Mouse (Mus musculus): ENCODE results near the gene Nfkbiz. TPM values are rescaled to one million over a fixed set of nuclear protein-coding genes. Genes with fewer than 3 reads are reported as not detected.

Nfkbiz gene
- polyA plus RNA-seq, 1 experiment: 5.1 TPM

DNA sequence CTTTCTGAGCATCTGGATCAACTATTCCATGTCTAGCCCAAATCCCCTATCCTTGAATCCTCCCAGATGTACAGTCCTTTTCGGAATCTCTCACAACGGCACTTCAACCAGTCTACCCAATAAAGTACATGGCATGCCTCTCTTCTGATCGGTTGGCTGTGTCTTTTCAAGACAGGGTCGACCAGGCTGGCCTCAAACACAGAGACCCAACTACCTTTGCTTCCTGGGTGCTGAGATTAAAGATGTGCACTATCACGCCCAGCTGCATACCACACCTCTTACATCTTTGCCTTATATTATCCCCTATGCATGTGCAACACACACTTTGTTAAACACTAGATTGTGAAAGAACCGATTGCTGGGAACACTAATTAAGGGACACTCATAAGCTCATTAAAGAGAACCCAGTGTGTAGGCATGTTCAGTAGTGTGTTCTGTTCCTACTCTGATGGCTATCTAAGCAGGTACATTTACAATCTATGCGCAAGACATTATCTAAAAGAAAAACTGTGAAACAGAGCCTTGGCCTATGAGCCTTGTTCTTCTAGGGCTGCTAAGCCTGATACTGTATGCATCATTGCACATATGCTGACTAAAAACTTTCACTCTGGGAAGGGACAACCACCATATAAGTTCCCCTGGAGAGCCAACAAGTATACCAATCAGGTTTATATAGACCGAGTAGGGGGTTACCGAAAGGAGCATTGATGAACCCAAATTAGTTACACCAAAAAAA lies 28.8 kb downstream of the Nfkbiz start:
- WGBS: 96% methylated on average over 9 of the region's 9 CpGs
- no peak for DNase-seq
- Histone ChIP-seq H3K4me3 (replicated peaks; ENCODE audit: insufficient read depth, low read depth, low read length) (no peak overlapping the region), H3K27me3 (ENCODE audit: control insufficient read depth, insufficient read depth, low read length) (no peaks in the 10 kb centered on the region), H3K27ac (ENCODE audit: insufficient read depth, low read length) (no peak overlapping the region), H3K4me1 (ENCODE audit: control insufficient read depth, insufficient read depth, low read length) (no peaks in the 10 kb centered on the region)
- no peak for TF ChIP-seq CTCF (IDR thresholded peaks at IDR 0.05; ENCODE audit: borderline replicate concordance, insufficient read depth, low read depth, low read length)
- no peak for TF ChIP-seq POLR2A (IDR thresholded peaks at IDR 0.05; ENCODE audit: borderline replicate concordance, insufficient read depth, low read length)

DNA sequence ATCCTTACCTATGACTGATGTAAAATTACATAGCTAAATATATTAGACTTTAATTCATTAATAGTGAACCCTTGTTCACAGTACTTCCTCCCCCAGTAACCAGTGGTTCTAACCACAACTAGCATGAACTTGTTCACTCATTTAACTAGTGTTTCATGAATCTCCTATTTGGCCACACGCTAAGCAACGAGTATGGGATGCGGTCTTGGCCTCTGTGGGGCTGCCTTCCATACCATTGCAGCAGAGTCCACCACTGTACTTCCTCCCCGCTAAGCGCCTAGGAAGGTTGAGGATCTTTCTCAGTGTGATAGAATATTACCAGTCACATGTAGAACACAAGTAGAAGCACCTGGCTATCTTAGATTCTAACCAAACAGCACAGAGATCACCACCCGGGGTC lies 29.4 kb downstream of the Nfkbiz start:
- TF ChIP-seq CTCF (IDR thresholded peaks at IDR 0.05; ENCODE audit: borderline replicate concordance, insufficient read depth, low read depth, low read length): no peak
- no peak for TF ChIP-seq POLR2A (IDR thresholded peaks at IDR 0.05; ENCODE audit: borderline replicate concordance, insufficient read depth, low read length)
- DNase-seq: no peak
- Histone ChIP-seq H3K4me1 (ENCODE audit: control insufficient read depth, insufficient read depth, low read length) (no peaks in the 10 kb centered on the region), H3K27me3 (ENCODE audit: control insufficient read depth, insufficient read depth, low read length) (no peaks in the 10 kb centered on the region), H3K4me3 (replicated peaks; ENCODE audit: insufficient read depth, low read depth, low read length) (no peak overlapping the region), H3K27ac (ENCODE audit: insufficient read depth, low read length) (no peak overlapping the region)
- 95% methylated on average over 6 of the region's 6 CpGs for WGBS

DNA sequence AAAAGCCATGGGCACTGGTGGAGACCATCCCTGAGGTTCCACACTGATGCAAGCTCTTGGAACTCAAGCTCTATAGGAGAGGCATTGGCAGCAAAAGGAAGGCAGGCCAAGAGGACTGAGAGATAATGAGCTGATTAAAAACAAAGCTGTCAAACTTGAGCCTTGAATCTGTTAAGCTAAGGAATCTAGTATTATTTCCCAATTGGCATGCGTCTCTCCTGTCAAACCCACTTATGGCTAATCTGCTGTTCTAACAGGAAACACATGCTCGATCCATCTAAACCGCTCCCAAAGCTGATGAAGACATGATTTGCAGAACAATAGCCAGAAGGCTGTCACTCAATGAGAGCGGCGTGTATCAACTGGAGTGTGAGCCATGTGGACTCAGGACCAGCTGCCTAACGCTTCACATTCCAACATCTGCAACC lies 31.2 kb downstream of the Nfkbiz start:
- no peak overlapping the region for H3K4me3 ChIP-seq (replicated peaks; ENCODE audit: insufficient read depth, low read depth, low read length)
- 61% methylated on average over 6 of the region's 6 CpGs for WGBS
- no peak overlapping the region for H3K27ac ChIP-seq (ENCODE audit: insufficient read depth, low read length)
- H3K27me3 ChIP-seq (ENCODE audit: control insufficient read depth, insufficient read depth, low read length): no peaks in the 10 kb centered on the region
- TF ChIP-seq CTCF (IDR thresholded peaks at IDR 0.05; ENCODE audit: borderline replicate concordance, insufficient read depth, low read depth, low read length) (no peak), POLR2A (IDR thresholded peaks at IDR 0.05; ENCODE audit: borderline replicate concordance, insufficient read depth, low read length) (no peak)
- no peaks in the 10 kb centered on the region for H3K4me1 ChIP-seq (ENCODE audit: control insufficient read depth, insufficient read depth, low read length)
- DNase-seq: no peak

DNA sequence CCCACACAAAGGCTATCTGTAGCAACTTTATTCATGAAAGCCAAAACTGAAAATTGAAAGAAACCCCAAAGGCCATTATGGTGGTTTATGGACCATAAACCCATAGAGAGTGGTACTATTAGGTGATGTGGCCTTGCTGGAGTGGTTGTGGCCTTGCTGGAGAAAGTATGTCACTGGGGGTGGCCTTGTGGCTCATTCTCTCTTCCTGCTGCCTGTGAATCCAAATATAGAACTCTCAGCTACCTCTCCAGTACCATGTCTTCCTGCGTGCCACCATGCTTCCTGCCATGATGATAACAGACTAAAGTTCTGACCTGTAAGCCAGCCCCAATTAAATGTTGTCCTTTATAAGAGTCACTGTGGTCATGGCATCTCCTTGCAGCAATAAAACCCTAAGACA lies 33.9 kb downstream of the Nfkbiz start:
- no peak for DNase-seq
- H3K27me3 ChIP-seq (ENCODE audit: control insufficient read depth, insufficient read depth, low read length): no peaks in the 10 kb centered on the region
- H3K4me3 ChIP-seq (replicated peaks; ENCODE audit: insufficient read depth, low read depth, low read length): no peak overlapping the region
- no peak for TF ChIP-seq POLR2A (IDR thresholded peaks at IDR 0.05; ENCODE audit: borderline replicate concordance, insufficient read depth, low read length)
- no peak for TF ChIP-seq CTCF (IDR thresholded peaks at IDR 0.05; ENCODE audit: borderline replicate concordance, insufficient read depth, low read depth, low read length)
- WGBS: 98% methylated on average over 1 of the region's 1 CpGs
- H3K4me1 ChIP-seq (ENCODE audit: control insufficient read depth, insufficient read depth, low read length): no peaks in the 10 kb centered on the region
- no peak overlapping the region for H3K27ac ChIP-seq (ENCODE audit: insufficient read depth, low read length)

DNA sequence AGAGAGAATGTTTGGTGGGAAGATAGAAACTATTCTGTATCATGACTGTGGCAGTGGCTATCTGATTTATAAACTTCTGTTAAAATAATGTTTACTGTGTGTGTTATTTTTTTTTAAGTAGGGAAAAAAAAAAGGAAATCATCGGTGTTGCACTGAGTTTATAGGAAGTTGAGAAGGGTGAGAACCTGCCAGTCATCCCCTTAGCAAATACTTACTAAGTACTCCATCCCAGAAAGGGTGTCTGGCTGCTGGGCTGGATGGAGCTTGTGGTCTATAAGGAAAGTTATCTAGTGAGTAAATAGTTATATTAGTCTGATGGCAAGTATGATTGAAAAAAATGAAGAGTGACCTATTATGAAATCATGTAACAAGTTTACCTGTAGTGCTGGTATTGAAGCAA lies 37.1 kb downstream of the Nfkbiz start:
- Histone ChIP-seq H3K4me3 (replicated peaks; ENCODE audit: insufficient read depth, low read depth, low read length) (no peak overlapping the region), H3K27me3 (ENCODE audit: control insufficient read depth, insufficient read depth, low read length) (no peaks in the 10 kb centered on the region), H3K27ac (ENCODE audit: insufficient read depth, low read length) (no peak overlapping the region), H3K4me1 (ENCODE audit: control insufficient read depth, insufficient read depth, low read length) (no peaks in the 10 kb centered on the region)
- no peak for DNase-seq
- 98% methylated on average over 1 of the region's 1 CpGs for WGBS
- TF ChIP-seq POLR2A (IDR thresholded peaks at IDR 0.05; ENCODE audit: borderline replicate concordance, insufficient read depth, low read length) (no peak), CTCF (IDR thresholded peaks at IDR 0.05; ENCODE audit: borderline replicate concordance, insufficient read depth, low read depth, low read length) (no peak)

DNA sequence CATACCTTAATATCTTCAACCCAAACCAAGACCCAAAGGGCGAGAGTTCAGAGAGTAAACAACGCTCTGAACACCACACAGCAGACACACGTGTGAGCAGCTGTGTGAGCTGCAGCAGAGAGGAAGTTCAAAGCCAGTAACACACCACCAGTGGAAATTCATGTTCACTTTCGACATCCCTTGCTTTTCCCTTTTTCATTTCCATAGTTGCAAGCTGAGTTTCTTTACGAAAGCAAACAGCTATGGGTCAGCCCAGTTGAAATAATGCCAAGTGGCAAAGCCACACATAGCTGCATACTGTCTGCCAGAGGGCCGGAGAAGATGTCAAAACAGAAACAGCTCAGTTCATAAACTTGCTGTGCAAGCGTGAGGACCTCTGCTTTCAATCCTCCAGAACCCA lies 39.9 kb downstream of the Nfkbiz start:
- DNase-seq: no peak
- Histone ChIP-seq H3K27ac (ENCODE audit: insufficient read depth, low read length) (no peak overlapping the region), H3K4me1 (ENCODE audit: control insufficient read depth, insufficient read depth, low read length) (no peaks in the 10 kb centered on the region), H3K4me3 (replicated peaks; ENCODE audit: insufficient read depth, low read depth, low read length) (no peak overlapping the region), H3K27me3 (ENCODE audit: control insufficient read depth, insufficient read depth, low read length) (no peaks in the 10 kb centered on the region)
- TF ChIP-seq CTCF (IDR thresholded peaks at IDR 0.05; ENCODE audit: borderline replicate concordance, insufficient read depth, low read depth, low read length) (no peak), POLR2A (IDR thresholded peaks at IDR 0.05; ENCODE audit: borderline replicate concordance, insufficient read depth, low read length) (no peak)
- WGBS: 56% methylated on average over 7 of the region's 7 CpGs

DNA sequence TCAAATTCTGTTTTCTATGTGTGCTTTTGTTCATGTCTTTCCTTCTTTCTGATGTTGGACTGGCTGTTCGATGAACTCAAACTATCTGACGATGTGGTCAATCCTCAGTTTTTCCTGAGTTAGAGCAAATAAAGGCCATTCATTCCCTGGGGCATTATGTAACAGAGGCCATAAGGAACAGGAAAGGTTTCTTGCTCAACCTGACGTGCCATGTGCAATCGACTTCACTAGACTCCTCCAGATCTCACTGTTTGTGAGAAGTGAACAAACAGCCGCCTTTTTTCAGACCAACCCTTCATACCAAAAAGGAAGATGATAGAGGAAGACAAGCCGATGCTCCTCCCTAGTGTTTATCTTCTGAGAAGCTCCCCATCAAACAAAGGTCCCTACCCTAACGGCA lies 48.4 kb downstream of the Nfkbiz start:
- no peak for DNase-seq
- Histone ChIP-seq H3K27ac (ENCODE audit: insufficient read depth, low read length) (no peak overlapping the region), H3K4me1 (ENCODE audit: control insufficient read depth, insufficient read depth, low read length) (no peaks in the 10 kb centered on the region), H3K27me3 (ENCODE audit: control insufficient read depth, insufficient read depth, low read length) (no peaks in the 10 kb centered on the region), H3K4me3 (replicated peaks; ENCODE audit: insufficient read depth, low read depth, low read length) (no peak overlapping the region)
- TF ChIP-seq POLR2A (IDR thresholded peaks at IDR 0.05; ENCODE audit: borderline replicate concordance, insufficient read depth, low read length): no peak
- TF ChIP-seq CTCF (IDR thresholded peaks at IDR 0.05; ENCODE audit: borderline replicate concordance, insufficient read depth, low read depth, low read length): no peak
- WGBS: 90% methylated on average over 7 of the region's 7 CpGs

DNA sequence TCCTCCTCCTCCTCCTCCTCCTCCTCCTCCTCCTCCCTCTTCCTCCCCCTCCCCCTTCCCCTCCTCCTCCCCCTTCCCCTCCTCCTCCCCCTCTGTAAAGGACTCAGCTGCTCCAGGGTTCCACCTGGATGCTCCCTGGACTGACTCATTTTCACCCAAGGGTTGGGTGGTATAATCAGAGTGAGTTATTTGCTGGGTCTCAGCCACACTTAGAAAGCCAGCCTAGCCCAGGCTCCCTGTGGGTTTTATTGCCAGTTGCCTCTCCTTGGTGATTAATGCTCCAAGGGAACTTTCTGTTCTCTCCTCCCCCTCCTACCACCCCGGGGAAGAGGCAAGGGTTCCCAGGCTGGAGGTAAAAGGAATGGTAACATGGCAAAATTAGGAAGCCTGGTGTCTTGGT lies 49.4 kb downstream of the Nfkbiz start:
- Histone ChIP-seq H3K27ac (ENCODE audit: insufficient read depth, low read length) (no peak overlapping the region), H3K27me3 (ENCODE audit: control insufficient read depth, insufficient read depth, low read length) (no peaks in the 10 kb centered on the region), H3K4me3 (replicated peaks; ENCODE audit: insufficient read depth, low read depth, low read length) (no peak overlapping the region), H3K4me1 (ENCODE audit: control insufficient read depth, insufficient read depth, low read length) (no peaks in the 10 kb centered on the region)
- no peak for TF ChIP-seq CTCF (IDR thresholded peaks at IDR 0.05; ENCODE audit: borderline replicate concordance, insufficient read depth, low read depth, low read length)
- TF ChIP-seq POLR2A (IDR thresholded peaks at IDR 0.05; ENCODE audit: borderline replicate concordance, insufficient read depth, low read length): no peak
- no peak for DNase-seq
- WGBS: 26% methylated on average over 1 of the region's 1 CpGs

All from cerebellum, adult 2 months (tissue).